Mouse (Mus musculus): Measurements from ENCODE around the gene Dlgap1. TPM values are rescaled to one million over a fixed set of nuclear protein-coding genes. Genes with fewer than 3 reads are reported as not detected.

Gene Dlgap1
- total RNA-seq (2015; ENCODE audit: low replicate concordance), result not detected in 2 replicates
- not detected in 2 replicates for total RNA-seq (2017; ENCODE audit: low replicate concordance)

DNA sequence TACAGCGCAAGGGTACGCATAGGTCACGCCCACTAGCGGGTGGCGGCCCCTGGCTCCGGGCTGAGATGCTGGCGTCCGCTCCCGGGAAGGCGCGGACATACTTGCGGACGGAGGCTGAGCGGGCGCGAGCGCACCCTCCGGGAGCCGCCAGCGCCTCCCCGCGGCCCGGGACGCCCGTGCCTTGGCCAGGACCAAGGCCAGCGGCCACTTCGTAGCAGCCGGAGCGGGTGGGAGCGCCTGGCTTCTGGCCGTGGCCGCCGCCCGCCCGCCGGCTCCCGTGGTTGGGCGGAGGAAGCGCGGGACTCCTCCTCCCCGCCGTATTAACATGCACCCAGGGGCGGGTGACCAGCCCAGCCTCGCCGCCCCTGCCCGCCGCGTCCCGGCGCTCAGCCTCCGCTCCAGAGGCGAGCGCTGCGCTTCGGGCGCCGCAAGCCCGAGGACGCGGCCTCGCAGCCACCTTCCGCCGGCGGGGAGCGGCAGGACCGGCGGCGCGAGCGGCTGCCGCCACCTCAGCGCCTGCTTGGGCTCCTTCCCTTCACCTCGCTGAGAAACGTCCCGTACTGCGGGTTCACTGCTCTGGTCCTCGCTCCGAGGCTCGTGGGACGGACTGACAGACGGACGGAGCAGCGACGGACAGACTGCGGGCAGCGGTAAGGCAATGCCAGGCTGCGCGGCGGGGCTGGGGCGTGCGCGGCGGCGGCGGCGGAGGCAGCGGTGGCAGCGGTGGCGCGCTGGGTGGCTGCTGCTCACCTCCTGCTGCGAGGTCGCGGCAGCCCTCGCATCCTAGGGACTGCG, at the start of gene Dlgap1:
TSS of gene Dlgap1 (plus strand) at position 53 of the 795 bp plus-strand sequence.
- ATAC-seq (replicated peaks; ENCODE audit: low FRiP score, poor library complexity, severe bottlenecking), result no peak

DNA sequence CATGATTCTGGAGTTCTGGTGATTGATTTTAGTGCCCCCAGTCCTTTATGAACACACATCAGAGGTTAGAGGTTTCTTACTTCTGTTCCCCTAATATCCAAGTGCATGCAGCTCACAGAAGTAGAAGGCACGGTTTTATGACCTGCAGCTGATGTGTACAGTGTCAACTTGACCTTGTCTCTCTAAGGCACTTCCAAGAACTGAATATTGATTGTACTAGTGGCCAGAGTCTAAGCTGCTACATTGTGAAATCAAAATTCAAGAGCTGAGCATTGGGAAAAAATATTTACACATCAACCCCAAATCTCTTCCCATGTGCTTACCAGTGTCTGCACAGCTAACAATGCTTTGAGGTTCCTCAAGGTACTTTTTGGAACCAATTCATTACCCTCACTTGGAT, 13.9 kb upstream of the Dlgap1 start:
- ATAC-seq (replicated peaks; ENCODE audit: low FRiP score, poor library complexity, severe bottlenecking), result no peak

DNA sequence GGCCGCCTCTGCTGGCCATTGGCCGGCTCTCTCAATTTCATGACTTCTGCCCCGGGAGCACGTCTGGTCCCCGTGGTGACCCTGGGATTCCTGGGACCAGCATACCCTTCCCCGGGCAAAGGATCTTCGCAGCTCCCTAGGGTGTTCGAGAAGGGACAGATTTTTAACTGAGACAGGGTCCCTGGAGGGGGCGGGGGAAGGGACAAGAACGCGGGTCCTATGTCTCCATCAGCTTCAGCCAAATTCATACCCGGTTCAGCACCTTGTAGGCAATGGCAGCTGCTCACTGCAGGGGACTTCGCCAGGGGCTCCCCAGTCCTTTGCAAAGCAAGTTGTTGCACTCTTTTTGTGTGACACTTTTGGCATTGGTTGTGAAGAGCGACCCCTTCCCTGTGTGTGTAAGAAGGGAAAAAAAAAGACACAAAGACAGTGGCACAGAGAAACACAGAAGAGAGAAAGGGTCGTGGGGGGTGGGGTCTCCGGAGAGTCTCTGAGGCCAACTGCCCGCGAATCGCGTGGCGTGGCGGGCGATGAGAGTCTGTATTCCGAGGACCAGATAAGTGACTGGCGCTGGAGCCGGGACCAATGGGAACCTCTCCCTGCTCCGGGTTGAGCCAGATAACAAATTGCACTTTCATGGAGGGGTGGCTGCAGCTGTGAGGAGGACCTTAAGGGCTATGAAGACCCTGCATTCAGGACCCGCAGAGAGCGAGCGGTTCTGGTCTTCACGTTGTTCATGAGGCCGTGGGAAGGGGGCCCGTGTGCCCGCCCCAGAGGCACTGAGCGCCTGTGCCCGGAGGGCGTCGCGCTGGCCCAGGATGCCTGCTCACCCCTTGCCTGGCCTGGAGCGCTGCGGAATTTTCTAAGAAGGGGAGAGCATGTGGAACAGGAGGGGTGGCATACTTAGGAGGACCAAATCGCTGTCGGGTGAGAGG, 1.2 kb downstream of the Dlgap1 start:
- no peak for ATAC-seq (replicated peaks; ENCODE audit: low FRiP score, poor library complexity, severe bottlenecking)

DNA sequence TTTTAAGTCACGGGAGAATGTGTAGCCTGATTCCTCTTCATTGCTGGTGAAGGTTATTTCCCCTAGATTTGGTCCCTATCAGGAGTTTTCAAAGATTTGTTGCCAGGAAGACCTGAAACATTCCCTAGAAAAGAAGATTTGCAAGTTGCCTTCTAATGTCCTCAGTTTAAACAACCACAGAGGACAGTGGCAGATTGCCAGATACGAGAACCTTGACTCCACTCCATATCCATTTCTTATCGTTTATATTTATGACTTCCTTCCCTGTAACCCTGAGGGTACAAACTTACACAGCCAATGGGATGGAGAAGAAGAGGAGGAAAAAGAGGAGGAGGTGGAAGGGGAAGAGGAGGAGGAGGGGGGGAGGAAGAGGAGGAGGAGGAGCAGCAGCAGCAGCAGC, 4.2 kb downstream of the Dlgap1 start:
- ATAC-seq (replicated peaks; ENCODE audit: low FRiP score, poor library complexity, severe bottlenecking), result no peak

DNA sequence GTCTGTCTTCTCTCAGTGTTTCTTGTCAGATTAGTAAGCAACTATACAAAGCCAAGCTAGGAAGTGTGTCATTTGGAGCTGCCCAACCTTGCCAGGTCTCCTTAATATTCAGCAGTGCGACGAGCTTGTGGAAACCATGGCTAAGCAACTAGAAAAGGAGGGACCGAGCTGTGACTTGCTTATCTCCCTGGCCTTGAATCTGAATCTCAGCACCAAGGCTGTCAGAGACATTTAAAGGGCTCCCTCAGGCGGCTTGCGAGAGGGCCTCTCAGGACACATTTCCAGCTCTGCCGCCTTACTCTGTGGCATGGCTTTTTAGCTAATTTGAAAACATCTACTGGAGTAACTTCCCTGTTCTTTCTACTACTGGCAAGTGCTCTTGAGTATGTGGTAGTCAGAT, 5.1 kb downstream of the Dlgap1 start:
- ATAC-seq (replicated peaks; ENCODE audit: low FRiP score, poor library complexity, severe bottlenecking), result no peak

DNA sequence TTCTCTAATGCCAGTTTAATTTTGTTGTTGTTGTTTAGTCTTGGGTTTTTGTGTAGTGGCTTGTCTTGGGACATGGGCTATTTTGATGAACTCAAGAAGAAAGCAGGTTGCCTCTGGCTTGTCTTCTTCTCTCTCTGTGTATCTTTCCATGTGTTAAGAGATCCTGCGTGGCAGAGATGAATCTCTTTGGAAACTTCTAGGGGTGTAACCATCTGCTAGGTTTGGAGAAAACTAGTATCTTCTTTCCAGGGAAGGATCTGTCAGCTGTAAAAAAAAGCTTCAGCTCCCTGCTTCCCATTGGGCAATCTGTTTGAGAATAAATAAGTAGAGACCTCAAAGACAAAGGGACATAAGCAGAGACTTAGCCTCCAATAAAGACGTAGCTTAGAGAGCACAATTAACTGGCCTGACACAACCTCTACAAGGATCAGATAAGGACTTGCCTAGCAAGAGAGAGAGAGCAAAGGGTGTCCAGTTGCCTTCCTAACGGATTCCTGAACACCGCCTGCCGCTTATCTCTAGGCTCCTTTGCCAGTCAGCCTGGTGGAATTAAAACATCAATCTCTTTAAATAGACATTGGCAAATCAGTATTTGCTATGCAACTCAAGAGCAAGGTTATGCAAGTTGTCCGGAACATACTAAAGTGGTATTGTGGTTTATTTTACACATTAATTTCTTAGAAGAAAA, 13.5 kb downstream of the Dlgap1 start:
- no peak for ATAC-seq (replicated peaks; ENCODE audit: low FRiP score, poor library complexity, severe bottlenecking)

DNA sequence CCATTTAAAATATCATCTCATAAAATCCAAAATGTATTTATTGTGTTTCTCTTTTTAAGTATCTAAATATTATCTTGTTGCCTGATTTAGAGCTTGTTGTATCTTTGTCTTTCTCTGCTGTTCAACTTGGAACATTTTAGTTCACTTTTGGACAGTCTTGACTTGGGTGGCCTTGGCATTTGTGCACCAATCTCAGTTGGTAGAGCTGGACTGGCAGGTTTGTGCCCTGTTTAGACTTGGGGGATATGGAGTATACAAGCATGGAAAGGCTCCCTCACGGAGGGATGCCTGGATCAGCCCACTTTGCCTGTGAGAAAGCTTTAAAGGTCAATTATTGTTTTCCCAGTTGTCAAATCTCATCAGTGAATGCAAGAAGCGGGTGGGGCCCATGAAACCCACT, 27.5 kb downstream of the Dlgap1 start:
- no peak for ATAC-seq (replicated peaks; ENCODE audit: low FRiP score, poor library complexity, severe bottlenecking)

GRCm38 (mm10) chr17:70002026-70002425, 33.2 kb downstream of the Dlgap1 start:
- no peak for ATAC-seq (replicated peaks; ENCODE audit: low FRiP score, poor library complexity, severe bottlenecking)

DNA sequence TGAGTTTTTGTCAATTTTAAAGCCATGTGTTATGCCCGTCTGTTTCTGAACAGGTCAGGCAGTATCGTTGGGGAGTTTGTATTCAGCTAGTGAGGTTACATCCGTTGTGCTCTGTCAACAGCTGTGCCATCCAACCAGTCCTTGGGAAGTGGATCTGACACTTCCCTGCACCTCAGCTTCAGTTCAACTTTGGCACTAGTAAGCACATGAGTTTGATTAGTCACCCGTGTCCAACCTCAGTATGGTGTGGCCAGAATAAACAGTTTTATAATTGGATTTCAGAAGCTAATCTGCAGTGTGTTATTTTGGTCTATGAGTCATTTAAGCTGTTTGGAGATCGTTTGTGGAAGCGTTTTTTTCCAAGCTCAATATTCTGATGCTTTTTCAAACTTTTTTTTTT, 35.8 kb downstream of the Dlgap1 start:
- no peak for ATAC-seq (replicated peaks; ENCODE audit: low FRiP score, poor library complexity, severe bottlenecking)

- ATAC-seq (replicated peaks; ENCODE audit: low FRiP score, poor library complexity, severe bottlenecking), result no peak
These were observed 38.7 kb downstream of the Dlgap1 start for GRCm38 (mm10) chr17:70007607-70008006.

DNA sequence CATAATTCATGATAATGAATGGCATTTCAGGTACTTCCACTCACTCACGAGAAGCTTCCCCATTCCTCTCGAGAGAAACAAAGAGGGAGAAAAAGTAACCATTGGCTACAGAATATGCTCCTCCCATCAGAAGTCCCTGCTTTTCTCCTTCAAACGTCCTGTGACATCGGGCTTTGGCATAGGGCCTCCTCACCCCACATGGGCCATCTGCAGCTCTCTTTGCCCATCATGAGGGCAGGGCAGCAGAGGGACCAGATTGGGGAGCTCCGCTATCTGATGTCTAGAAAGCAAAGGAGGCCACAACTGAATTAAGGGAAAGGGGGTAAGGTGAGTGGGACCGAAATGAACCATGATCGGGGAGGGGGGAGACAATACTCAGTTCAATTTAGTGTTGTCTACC, 47.6 kb downstream of the Dlgap1 start:
- no peak for ATAC-seq (replicated peaks; ENCODE audit: low FRiP score, poor library complexity, severe bottlenecking)

- no peak for ATAC-seq (replicated peaks; ENCODE audit: low FRiP score, poor library complexity, severe bottlenecking)
These were observed 51.5 kb downstream of the Dlgap1 start for GRCm38 (mm10) chr17:70020376-70020775.

DNA sequence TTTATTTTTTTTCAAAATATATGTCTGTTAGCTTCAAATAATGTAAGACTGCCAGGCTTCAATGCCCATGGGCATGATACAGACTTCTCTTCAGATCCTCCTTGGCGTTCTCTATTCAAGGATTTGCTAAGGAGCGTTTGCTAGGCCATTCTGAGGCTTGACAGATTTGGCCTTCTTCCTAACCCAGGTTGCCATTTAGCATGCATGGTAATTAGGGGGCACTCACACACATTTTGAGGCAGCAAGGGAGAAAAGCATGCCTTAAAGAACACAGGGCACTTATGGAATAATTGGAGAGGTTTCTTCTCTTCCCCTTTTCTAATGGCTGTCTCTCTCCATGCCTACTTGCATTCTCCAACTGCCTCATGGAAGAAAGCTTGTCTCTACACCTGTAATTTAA, 53.7 kb downstream of the Dlgap1 start:
- no peak for ATAC-seq (replicated peaks; ENCODE audit: low FRiP score, poor library complexity, severe bottlenecking)

DNA sequence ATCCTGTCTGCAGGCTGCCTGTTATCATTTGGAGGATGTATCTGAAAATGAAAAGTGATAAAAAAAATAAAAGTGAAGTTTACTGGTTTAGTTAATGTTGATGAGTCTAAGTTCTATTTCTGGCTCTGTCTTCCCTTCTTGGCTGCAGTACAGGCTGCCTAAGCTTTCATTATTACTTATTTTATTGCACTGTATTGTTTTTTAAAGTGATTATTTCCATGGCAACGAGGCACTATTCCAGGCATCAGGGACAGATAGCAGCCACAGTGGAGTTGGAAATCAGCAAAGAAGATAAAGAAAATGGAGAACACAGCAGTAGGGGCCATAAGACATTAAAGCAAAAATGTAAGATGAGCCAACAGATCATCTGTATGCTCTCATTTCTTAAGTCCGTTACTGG, 66.0 kb downstream of the Dlgap1 start:
- ATAC-seq (replicated peaks; ENCODE audit: low FRiP score, poor library complexity, severe bottlenecking), result no peak

- no peak for ATAC-seq (replicated peaks; ENCODE audit: low FRiP score, poor library complexity, severe bottlenecking)
These were observed 72.0 kb downstream of the Dlgap1 start for GRCm38 (mm10) chr17:70040751-70041430.

DNA sequence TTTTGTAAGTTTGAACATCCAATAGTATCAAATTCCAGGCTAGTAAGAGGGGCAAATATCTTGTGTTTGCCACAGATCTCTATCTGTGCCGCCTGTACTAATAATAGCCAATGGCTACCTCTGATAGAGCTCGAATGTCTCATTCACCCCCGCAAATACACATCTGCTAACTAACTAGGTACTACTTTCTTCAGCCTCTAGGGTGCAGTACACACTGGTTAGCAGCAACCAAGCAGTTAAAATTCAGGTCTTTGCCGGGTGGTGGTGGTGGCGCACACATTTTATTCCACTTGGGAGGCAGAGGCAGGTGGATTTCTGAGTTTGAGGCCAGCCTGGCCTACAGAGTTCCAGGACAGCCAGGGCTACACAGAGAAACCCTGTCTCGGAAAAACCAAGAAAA, 99.4 kb downstream of the Dlgap1 start:
- ATAC-seq (replicated peaks; ENCODE audit: low FRiP score, poor library complexity, severe bottlenecking), result no peak

DNA sequence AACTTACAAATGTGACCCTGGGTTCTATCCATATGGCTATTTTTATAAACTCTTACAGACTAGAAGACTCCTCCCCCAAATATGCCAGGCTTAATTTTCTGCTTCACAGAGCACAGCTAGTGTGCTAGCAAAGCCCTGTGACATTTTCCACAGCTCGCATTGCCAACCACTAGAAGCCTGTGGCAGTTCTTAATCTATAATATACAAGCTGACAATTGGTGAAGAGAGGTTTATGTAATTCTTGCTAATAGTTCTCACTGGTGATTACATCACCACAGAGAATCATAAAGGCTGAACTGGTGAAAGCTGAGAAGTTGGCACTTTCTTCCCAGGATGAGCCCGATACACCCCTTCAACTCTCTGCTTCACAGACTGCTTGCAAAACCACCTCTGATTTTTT, 103.2 kb downstream of the Dlgap1 start:
- no peak for ATAC-seq (replicated peaks; ENCODE audit: low FRiP score, poor library complexity, severe bottlenecking)

- no peak for ATAC-seq (replicated peaks; ENCODE audit: low FRiP score, poor library complexity, severe bottlenecking)
These were observed 119.3 kb downstream of the Dlgap1 start for GRCm38 (mm10) chr17:70088220-70088619.

GRCm38 (mm10) chr17:70090737-70091136, 121.9 kb downstream of the Dlgap1 start:
- no peak for ATAC-seq (replicated peaks; ENCODE audit: low FRiP score, poor library complexity, severe bottlenecking)

- no peak for ATAC-seq (replicated peaks; ENCODE audit: low FRiP score, poor library complexity, severe bottlenecking)
These were observed 160.3 kb downstream of the Dlgap1 start for GRCm38 (mm10) chr17:70129151-70129550.
